Mouse (Mus musculus) bone marrow, adult 2 months (tissue): ENCODE data around the gene Ccser1. TPM values are rescaled to one million over a fixed set of nuclear protein-coding genes. Genes with fewer than 3 reads are reported as not detected.
A peak's percentile ranks its signal among the peaks of the same experiment; 100 is the strongest.

Experiments used
- H3K27ac ChIP-seq: fragments of 200-500 bp; 2 replicates; pipeline ENCODE4 v1.5.1; 2012; ENCODE audit warnings: low read depth, mild to moderate bottlenecking, control low read depth, inconsistent platforms, low read length; ENCODE audit not compliant: control insufficient read depth, poor library complexity, insufficient read depth
- H3K4me1 ChIP-seq: fragments of 200-500 bp; 2 replicates; pipeline ENCODE4 v1.6.1; 2011; ENCODE audit warnings: low read length; ENCODE audit not compliant: control insufficient read depth, insufficient read depth
- H3K4me3 ChIP-seq: fragments of 200-500 bp; replicated peaks from 2 replicates; pipeline ENCODE3; 2011; ENCODE audit warnings: mild to moderate bottlenecking, low read depth, low read length, control low read depth; ENCODE audit not compliant: control insufficient read depth
- CTCF ChIP-seq: fragments of 200-500 bp; IDR thresholded peaks from 2 replicates; pipeline ENCODE4 v1.5.1; 2011; ENCODE audit warnings: low read length, control low read depth; ENCODE audit not compliant: control insufficient read depth, insufficient read depth
- POLR2A ChIP-seq: fragments of 200-500 bp; IDR thresholded peaks from 2 replicates; pipeline ENCODE4 v1.6.1; 2011; ENCODE audit warnings: low read depth, mild to moderate bottlenecking, control low read depth, low read length, borderline replicate concordance; ENCODE audit not compliant: control insufficient read depth
- WGBS: fragments of 180-500 bp; shearing (Covaris S2); methylation state at CpG from one replicate; pipeline ENCODE4 v1.1.7; 2018; 5-methylcytosine and 5-hydroxymethylcytosine counted together
- polyA plus RNA-seq: library from polyadenylated mRNA; stranded (reverse); fragments of >200 nt; gene quantifications from 2 replicates; pipeline ENCODE4 v1.2.4, GENCODE M21; 2011; ENCODE audit warnings: low replicate concordance; ENCODE audit not compliant: missing spikeins, insufficient read depth, insufficient read length

The Ccser1 gene
- 0.36 and 1.4 TPM in 2 replicates for polyA plus RNA-seq

GRCm38 (mm10) chr6:61179949-61180755 is at the start of gene Ccser1:
Ccser1 (plus strand) TSS chr6:61180324.
- Histone ChIP-seq H3K4me1 (no peaks in the 10 kb centered on the region), H3K4me3 (peak within 1 kb of the TSS; percentile 30), H3K27ac (peak within 1 kb of the TSS; percentile 33; the same call in 1 of the 2 replicates)
- WGBS, result 3% methylated on average over 105 of the region's 105 CpGs
- TF ChIP-seq POLR2A (no peak), CTCF (no peak)

- H3K27ac ChIP-seq, result no peak overlapping the region
- WGBS, result 76% methylated on average over 2 of the region's 2 CpGs
- no peak for TF ChIP-seq CTCF
- TF ChIP-seq POLR2A, result no peak
- no peak overlapping the region for H3K4me3 ChIP-seq
- H3K4me1 ChIP-seq, result no peaks in the 10 kb centered on the region
Measured at GRCm38 (mm10) chr6:61136436-61136835, 43.7 kb upstream of the Ccser1 start.

- Histone ChIP-seq H3K4me3 (no peak overlapping the region), H3K4me1 (no peaks in the 10 kb centered on the region), H3K27ac (no peak overlapping the region)
- TF ChIP-seq CTCF (no peak), POLR2A (no peak)
- 57% methylated on average over 1 of the region's 1 CpGs for WGBS
Measured at GRCm38 (mm10) chr6:61143031-61143430, 37.1 kb upstream of the Ccser1 start.

GRCm38 (mm10) chr6:61152924-61153323 is 27.2 kb upstream of the Ccser1 start:
- no peak overlapping the region for H3K27ac ChIP-seq
- no peaks in the 10 kb centered on the region for H3K4me1 ChIP-seq
- TF ChIP-seq POLR2A, result no peak
- no peak for TF ChIP-seq CTCF
- H3K4me3 ChIP-seq, result no peak overlapping the region
- WGBS, result 86% methylated on average over 3 of the region's 3 CpGs

- Histone ChIP-seq H3K4me1 (no peaks in the 10 kb centered on the region), H3K27ac (no peak overlapping the region), H3K4me3 (no peak overlapping the region)
- no peak for TF ChIP-seq POLR2A
- no peak for TF ChIP-seq CTCF
- 64% methylated on average over 6 of the region's 6 CpGs for WGBS
Measured at GRCm38 (mm10) chr6:61154654-61155053, 25.5 kb upstream of the Ccser1 start.

GRCm38 (mm10) chr6:61155059-61155629 is 25.0 kb upstream of the Ccser1 start:
- Histone ChIP-seq H3K4me1 (no peaks in the 10 kb centered on the region), H3K27ac (no peak overlapping the region), H3K4me3 (no peak overlapping the region)
- WGBS, result 71% methylated on average over 8 of the region's 8 CpGs
- TF ChIP-seq POLR2A (no peak), CTCF (no peak)

- no peak overlapping the region for H3K27ac ChIP-seq
- TF ChIP-seq CTCF (no peak), POLR2A (no peak)
- no peak overlapping the region for H3K4me3 ChIP-seq
- H3K4me1 ChIP-seq, result no peaks in the 10 kb centered on the region
Measured at GRCm38 (mm10) chr6:61155718-61156117, 24.4 kb upstream of the Ccser1 start.

GRCm38 (mm10) chr6:61162117-61162516 is 18.0 kb upstream of the Ccser1 start:
- no peaks in the 10 kb centered on the region for H3K4me1 ChIP-seq
- H3K4me3 ChIP-seq, result no peak overlapping the region
- no peak overlapping the region for H3K27ac ChIP-seq
- no peak for TF ChIP-seq CTCF
- TF ChIP-seq POLR2A, result no peak

GRCm38 (mm10) chr6:61166891-61167290 is 13.2 kb upstream of the Ccser1 start:
- no peak for TF ChIP-seq CTCF
- Histone ChIP-seq H3K4me3 (no peak overlapping the region), H3K4me1 (no peaks in the 10 kb centered on the region), H3K27ac (no peak overlapping the region)
- WGBS, result 83% methylated on average over 1 of the region's 1 CpGs
